In the genomic region with DNA sequence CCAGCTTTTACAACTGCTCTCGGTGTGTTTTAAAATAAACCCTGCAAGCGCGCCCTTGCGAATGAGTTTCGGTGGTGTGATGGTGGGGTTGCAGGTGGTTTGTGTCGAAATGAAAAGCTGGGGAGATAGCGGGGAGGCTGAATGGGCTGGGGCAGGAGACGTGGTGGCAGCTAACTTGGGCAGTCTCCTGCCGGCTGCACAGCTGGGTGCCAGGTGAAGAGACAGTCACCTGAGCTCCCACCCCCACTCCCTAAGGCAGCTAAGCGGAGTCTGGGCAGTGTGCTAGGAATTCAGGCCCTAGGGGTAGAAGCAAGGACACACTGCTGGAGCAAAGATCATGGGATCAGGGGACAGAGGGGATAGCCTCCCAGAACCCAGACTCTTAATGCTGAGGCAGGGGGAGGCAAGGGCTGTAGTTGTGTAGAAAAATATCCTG, we compare ENCODE assay signal across 8 mouse cellular contexts. TPM values are rescaled to one million over a fixed set of nuclear protein-coding genes. Genes with fewer than 3 reads are reported as not detected.
DNase-seq lines count a peak whose midpoint lies in the region; ATAC-seq and TF ChIP-seq lines count a peak whose summit lies in the region.

No protein-coding gene starts in this region.

- no peak for TF ChIP-seq CTCF in heart, adult 2 months (IDR thresholded peaks at IDR 0.05)
- TF ChIP-seq CTCF in E14TG2a.4 (conservative IDR thresholded peaks at IDR 0.05; ENCODE audit: low read length), result no peak
- TF ChIP-seq CTCF in olfactory bulb, adult 2 months (IDR thresholded peaks at IDR 0.05; ENCODE audit: insufficient read depth, low read depth, low read length), result no peak
- no peak for TF ChIP-seq CTCF in cerebellum, adult 2 months (IDR thresholded peaks at IDR 0.05; ENCODE audit: borderline replicate concordance, insufficient read depth, low read depth, low read length)

- TF ChIP-seq EP300 in heart, adult 2 months (IDR thresholded peaks at IDR 0.05; ENCODE audit: insufficient read depth, low read depth, low read length), result no peak

- no peak overlapping the region for H3K9ac ChIP-seq in heart, adult 2 months (ENCODE audit: low read depth, low read length)
- peak overlapping the region; percentile 48 for H3K9ac ChIP-seq in forebrain, embryonic 14.5 days (ENCODE audit: low read length)
- no peak overlapping the region for H3K9ac ChIP-seq in limb, embryonic 11.5 days (ENCODE audit: low read length)

- peaks cover 2% of the 10 kb centered on the region; the same call in 1 of the 2 replicates for H3K9me3 ChIP-seq in E14TG2a.4 (ENCODE audit: low read length)
- no peaks in the 10 kb centered on the region for H3K9me3 ChIP-seq in forebrain, embryonic 14.5 days (replicated peaks; ENCODE audit: control insufficient read depth, low read length)
- no peaks in the 10 kb centered on the region for H3K9me3 ChIP-seq in limb, embryonic 11.5 days (ENCODE audit: control insufficient read depth, low read length)

- ATAC-seq in forebrain, embryonic 14.5 days, result peak; percentile 46
- ATAC-seq in limb, embryonic 11.5 days (ENCODE audit: insufficient number of reproducible peaks, low FRiP score, low TSS enrichment, low read depth), result no peak

- no peaks in the 10 kb centered on the region for H3K27me3 ChIP-seq in heart, adult 2 months (ENCODE audit: control insufficient read depth, insufficient read depth, low read length)
- peaks cover 28% of the 10 kb centered on the region for H3K27me3 ChIP-seq in E14TG2a.4 (ENCODE audit: insufficient read depth, low read length)
- no peaks in the 10 kb centered on the region; the same call in 1 of the 2 replicates for H3K27me3 ChIP-seq in forebrain, embryonic 14.5 days (replicated peaks; ENCODE audit: control insufficient read depth, insufficient read depth, low read length)
- H3K27me3 ChIP-seq in limb, embryonic 11.5 days (ENCODE audit: control insufficient read depth, insufficient read depth, low read length), result no peaks in the 10 kb centered on the region; the same call in none of the 2 replicates
- no peaks in the 10 kb centered on the region; the same call in 1 of the 2 replicates for H3K27me3 ChIP-seq in cerebellum, adult 2 months (ENCODE audit: control insufficient read depth, insufficient read depth, low read length)

- TF ChIP-seq POLR2A in heart, adult 2 months (IDR thresholded peaks at IDR 0.05; ENCODE audit: insufficient read depth, low read depth, low read length), result no peak
- no peak for TF ChIP-seq POLR2A in olfactory bulb, adult 2 months (IDR thresholded peaks at IDR 0.05; ENCODE audit: insufficient read depth, low read depth, low read length)
- TF ChIP-seq POLR2A in cerebellum, adult 2 months (IDR thresholded peaks at IDR 0.05; ENCODE audit: borderline replicate concordance, insufficient read depth, low read length), result no peak

- no peaks in the 10 kb centered on the region for H3K36me3 ChIP-seq in heart, adult 2 months (ENCODE audit: control insufficient read depth, insufficient read depth, low read length)
- no peaks in the 10 kb centered on the region for H3K36me3 ChIP-seq in E14TG2a.4 (ENCODE audit: insufficient read depth, low read length)
- no peaks in the 10 kb centered on the region for H3K36me3 ChIP-seq in forebrain, embryonic 14.5 days (ENCODE audit: control insufficient read depth, insufficient read depth, low read length)
- H3K36me3 ChIP-seq in limb, embryonic 11.5 days (ENCODE audit: control insufficient read depth, insufficient read depth, low read length), result no peaks in the 10 kb centered on the region

- no peaks in the 10 kb centered on the region for H3K4me1 ChIP-seq in heart, adult 2 months (ENCODE audit: control insufficient read depth, insufficient read depth, low read length)
- peaks cover 31% of the 10 kb centered on the region for H3K4me1 ChIP-seq in E14TG2a.4 (replicated peaks; ENCODE audit: low read depth, low read length)
- no peaks in the 10 kb centered on the region for H3K4me1 ChIP-seq in forebrain, embryonic 14.5 days (ENCODE audit: control insufficient read depth, insufficient read depth, low read length)
- H3K4me1 ChIP-seq in limb, embryonic 11.5 days (ENCODE audit: control insufficient read depth, insufficient read depth, low read length), result peaks cover 8% of the 10 kb centered on the region; the same call in 1 of the 2 replicates
- H3K4me1 ChIP-seq in olfactory bulb, adult 2 months (ENCODE audit: control insufficient read depth, insufficient read depth, low read length), result peaks cover 10% of the 10 kb centered on the region; the same call in 1 of the 2 replicates
- H3K4me1 ChIP-seq in cerebellum, adult 2 months (ENCODE audit: control insufficient read depth, insufficient read depth, low read length), result no peaks in the 10 kb centered on the region

- peak in 1 of 2 experiments; percentile 8 for DNase-seq in heart, adult 2 months
- no peak for DNase-seq in heart, postnatal 14 days
- no peak for DNase-seq in forebrain, embryonic 14.5 days (ENCODE audit: low spot score)
- peak; percentile 38 for DNase-seq in limb, embryonic 11.5 days (ENCODE audit: low spot score)
- no peak for DNase-seq in cerebellum, adult 2 months
- DNase-seq in testis, postnatal 14 days (ENCODE audit: low spot score), result no peak

- WGBS in heart, adult 2 months, result 6% methylated on average over 10 of the region's 10 CpGs
- WGBS in forebrain, embryonic 14.5 days, result 6% methylated on average over 10 of the region's 10 CpGs
- 2% methylated on average over 10 of the region's 10 CpGs for WGBS in limb, embryonic 11.5 days
- WGBS in olfactory bulb, adult 2 months, result 5% methylated on average over 10 of the region's 10 CpGs
- 5% methylated on average over 10 of the region's 10 CpGs for WGBS in cerebellum, adult 2 months

- no peaks in the 10 kb centered on the region for H3K79me2 ChIP-seq in heart, adult 2 months (replicated peaks; ENCODE audit: control insufficient read depth, insufficient read depth, low read length)

- H3K4me2 ChIP-seq in forebrain, embryonic 14.5 days (ENCODE audit: low read length), result peak overlapping the region; percentile 63
- H3K4me2 ChIP-seq in limb, embryonic 11.5 days (ENCODE audit: low read depth, severe bottlenecking), result peak overlapping the region; percentile 52

- intact Hi-C loops in heart, adult 2 months (cut with DNase I), result no loop called here
- intact Hi-C loops in heart, postnatal 14 days (cut with DNase I), result no loop called here

- peak overlapping the region; percentile 38 for H3K4me3 ChIP-seq in heart, adult 2 months
- H3K4me3 ChIP-seq in E14TG2a.4 (replicated peaks; ENCODE audit: low read length), result peak overlapping the region; percentile 74
- peak overlapping the region; percentile 28 for H3K4me3 ChIP-seq in forebrain, embryonic 14.5 days (ENCODE audit: low read depth, low read length)
- peak overlapping the region; percentile 23 for H3K4me3 ChIP-seq in limb, embryonic 11.5 days (ENCODE audit: low read depth, low read length)
- peak overlapping the region; percentile 28 for H3K4me3 ChIP-seq in olfactory bulb, adult 2 months (ENCODE audit: insufficient read depth, low read depth, low read length)
- H3K4me3 ChIP-seq in cerebellum, adult 2 months (replicated peaks; ENCODE audit: insufficient read depth, low read depth, low read length), result no peak overlapping the region

- no peak overlapping the region for H3K27ac ChIP-seq in heart, adult 2 months
- H3K27ac ChIP-seq in forebrain, embryonic 14.5 days (ENCODE audit: low read depth, low read length), result no peak overlapping the region
- no peak overlapping the region for H3K27ac ChIP-seq in limb, embryonic 11.5 days (replicated peaks; ENCODE audit: low read depth, low read length)
- no peak overlapping the region for H3K27ac ChIP-seq in olfactory bulb, adult 2 months (ENCODE audit: insufficient read depth, low read depth, low read length)
- H3K27ac ChIP-seq in cerebellum, adult 2 months (ENCODE audit: insufficient read depth, low read length), result no peak overlapping the region

RNA-seq across cellular contexts. Expression of a gene that starts 1.1 kb away (rescaled TPM):
- total RNA-seq in heart, adult 2 months (2021), result 1 to 10 TPM; 3.0 to 5.5 TPM
- polyA plus RNA-seq in heart, adult 2 months (2012; rRNA removed), result 1.1 TPM in 2 replicates
- 1 to 10 TPM; 1.2 to 2.3 TPM for total RNA-seq in heart, postnatal 14 days (2021)
- polyA plus RNA-seq in forebrain, embryonic 14.5 days (2014; fragmentation: Nextera tagmentation; extraction: Ambion mirVana), result 0.52 and 1.1 TPM in 2 replicates
- polyA plus RNA-seq in limb, embryonic 11.5 days (2014; fragmentation: Nextera tagmentation; extraction: Ambion mirVana), result 0.04 and 0.17 TPM in 2 replicates
- polyA plus RNA-seq in olfactory bulb, adult 2 months (2012; ENCODE audit: insufficient read depth, insufficient read length, low replicate concordance, missing spikeins), result not detected in 2 replicates
- polyA plus RNA-seq in cerebellum, adult 2 months (2012; rRNA removed), result 1.4 and 2.6 TPM in 2 replicates
